ENCODE assay signal across 9 mouse cellular contexts in the genomic region with DNA sequence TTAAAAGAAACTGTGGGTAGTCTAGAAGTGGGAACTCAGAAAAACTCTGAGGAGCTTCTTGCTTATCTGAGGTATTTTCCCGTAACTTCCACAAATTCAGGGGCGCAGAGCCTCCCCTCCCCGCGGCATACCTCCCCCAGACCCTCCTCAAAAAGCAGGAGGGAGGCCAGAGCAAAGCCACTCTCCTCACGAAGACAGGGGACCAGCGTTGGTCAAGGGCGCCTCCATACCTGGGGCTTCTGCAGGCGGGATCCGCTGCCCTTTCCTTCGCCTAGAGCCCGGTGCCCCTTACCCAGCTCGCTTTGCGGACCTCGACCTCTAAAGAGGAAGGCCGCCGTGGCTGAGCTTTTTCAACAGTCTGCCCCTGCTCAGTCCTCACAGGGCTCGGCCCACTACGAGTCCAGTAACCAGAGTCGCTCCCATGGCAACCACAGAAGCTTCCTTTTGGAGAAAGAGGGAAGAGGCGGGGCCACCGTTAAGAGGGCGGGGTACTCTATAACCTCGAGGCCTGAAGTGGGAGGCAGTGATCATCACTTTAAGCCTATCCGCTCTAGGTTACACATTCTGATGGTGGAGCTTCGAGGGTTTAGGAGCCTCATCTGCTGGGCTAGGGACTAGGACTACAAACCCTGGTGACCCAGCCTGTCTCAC. TPM values are rescaled to one million over a fixed set of nuclear protein-coding genes. Genes with fewer than 3 reads are reported as not detected.
DNase-seq lines count a peak whose midpoint lies in the region; ATAC-seq and TF ChIP-seq lines count a peak whose summit lies in the region.
"Had no signal": no experiment of that assay in that cellular context is flagged by ENCODE, and none has a peak within 500 bp of the region (broad histone marks: within the 10 kb centered on the region; RNA-seq: fewer than 3 reads in every experiment).

A gene (minus strand): TSS at position 430 of the 651 bp plus-strand sequence.

- H3ac ChIP-seq in myocyte (ENCODE audit: control insufficient read depth, insufficient read length), result no peak within 1 kb of the TSS

- TF ChIP-seq CTCF in forebrain, postnatal 0 days (IDR thresholded peaks at IDR 0.05; ENCODE audit: low read depth), result no peak
- no peak for TF ChIP-seq CTCF in liver, embryonic 14.5 days (IDR thresholded peaks at IDR 0.05; ENCODE audit: low read depth)

- 4% methylated on average over 25 of the region's 25 CpGs for WGBS in forebrain, postnatal 0 days
- 3% methylated on average over 25 of the region's 25 CpGs for WGBS in intestine, embryonic 14.5 days
- WGBS in liver, embryonic 14.5 days (ENCODE audit: insufficient replicate concordance), result 2% methylated on average over 24 of the region's 25 CpGs

- H3K9ac ChIP-seq in forebrain, postnatal 0 days, result 0 out of 2 replicates have a peak within 1 kb of the TSS, but pooled peaks have one; percentile 18
- peak within 1 kb of the TSS; percentile 35; the same call in 1 of the 2 replicates for H3K9ac ChIP-seq in intestine, embryonic 14.5 days (ENCODE audit: low read length)
- H3K9ac ChIP-seq in liver, embryonic 14.5 days (replicated peaks), result no peak within 1 kb of the TSS

- no peak within 1 kb of the TSS for H3K27ac ChIP-seq in forebrain, postnatal 0 days (ENCODE audit: low read depth, low read length)
- no peak within 1 kb of the TSS for H3K27ac ChIP-seq in intestine, embryonic 14.5 days (ENCODE audit: low read depth)
- H3K27ac ChIP-seq in liver, embryonic 14.5 days, result no peak within 1 kb of the TSS
- H3K27ac ChIP-seq: left cerebral cortex, adult 2 months had no signal

- peak; percentile 13 to 15 for DNase-seq in frontal cortex, postnatal 14 days (ENCODE audit: low spot score in 2 of 2)
- DNase-seq in frontal cortex, postnatal 36 days (ENCODE audit: low spot score in 2 of 2), result no peak
- DNase-seq in ZHBTc4 (ENCODE audit: low read depth, low spot score), result peak; percentile 98
- DNase-seq in forebrain, postnatal 0 days, result peak; percentile 24
- DNase-seq in intestine, embryonic 14.5 days (ENCODE audit: low spot score), result peak; percentile 68
- DNase-seq in liver, embryonic 14.5 days (ENCODE audit: low read depth in 3 of 3, low spot score in 3 of 3), result peak; percentile 11 to 27 (median 17)
- no peak for DNase-seq in thymus, adult 18-20 months

- H3K4me1 ChIP-seq in forebrain, postnatal 0 days (ENCODE audit: insufficient read depth), result peaks cover 9% of the 10 kb centered on the region; the same call in 1 of the 2 replicates
- H3K4me1 ChIP-seq in intestine, embryonic 14.5 days (replicated peaks; ENCODE audit: control insufficient read depth, insufficient read depth, low read length), result no peaks in the 10 kb centered on the region
- no peaks in the 10 kb centered on the region for H3K4me1 ChIP-seq in liver, embryonic 14.5 days (replicated peaks; ENCODE audit: control insufficient read depth in 2 of 2, insufficient read depth in 2 of 2, low read length in 1 of 2)

- H3K4me3 ChIP-seq in forebrain, postnatal 0 days (ENCODE audit: low read depth, low read length), result peak within 1 kb of the TSS; percentile 29
- H3K4me3 ChIP-seq in intestine, embryonic 14.5 days (ENCODE audit: low read depth, low read length), result peak within 1 kb of the TSS; percentile 34
- H3K4me3 ChIP-seq in liver, embryonic 14.5 days (ENCODE audit: insufficient read depth in 1 of 2, low read depth in 2 of 2, low read length in 2 of 2), result no peak within 1 kb of the TSS
- H3K4me3 ChIP-seq in myocyte, result no peak within 1 kb of the TSS
- H3K4me3 ChIP-seq: left cerebral cortex, adult 2 months had no signal

- TF ChIP-seq EP300 in liver, embryonic 14.5 days (IDR thresholded peaks at IDR 0.05; ENCODE audit: low read depth), result no peak

- peak; percentile 82 for ATAC-seq in forebrain, postnatal 0 days
- peak; percentile 81 for ATAC-seq in intestine, embryonic 14.5 days (replicated peaks; ENCODE audit: low FRiP score, low TSS enrichment, low read depth)
- ATAC-seq in liver, embryonic 14.5 days (ENCODE audit: insufficient read depth), result peak; percentile 50; the same call in 1 of the 2 replicates

- H3K79me2 ChIP-seq in myocyte (ENCODE audit: control insufficient read depth, insufficient read depth), result no peaks in the 10 kb centered on the region

- peaks cover 24% of the 10 kb centered on the region for H3K27me3 ChIP-seq in forebrain, postnatal 0 days (ENCODE audit: insufficient read depth, low read length)
- H3K27me3 ChIP-seq in intestine, embryonic 14.5 days (replicated peaks; ENCODE audit: control insufficient read depth, insufficient read depth, low read length), result peaks cover 22% of the 10 kb centered on the region
- H3K27me3 ChIP-seq in liver, embryonic 14.5 days (ENCODE audit: control insufficient read depth, insufficient read depth, low read length), result peaks cover 33% of the 10 kb centered on the region
- H3K27me3 ChIP-seq in myocyte (ENCODE audit: control insufficient read depth, insufficient read depth, insufficient read length), result peaks cover 22% of the 10 kb centered on the region

- H3K4me2 ChIP-seq in forebrain, postnatal 0 days (ENCODE audit: low read depth), result peak within 1 kb of the TSS; percentile 52
- peak within 1 kb of the TSS; percentile 55 for H3K4me2 ChIP-seq in intestine, embryonic 14.5 days (ENCODE audit: low read length)
- H3K4me2 ChIP-seq in liver, embryonic 14.5 days (ENCODE audit: low read depth), result peak within 1 kb of the TSS; percentile 52
- H3K4me2 ChIP-seq in myocyte (ENCODE audit: low read depth), result peak within 1 kb of the TSS; percentile 12

- no peaks in the 10 kb centered on the region for H3K9me3 ChIP-seq in forebrain, postnatal 0 days (ENCODE audit: low read length)
- no peaks in the 10 kb centered on the region for H3K9me3 ChIP-seq in intestine, embryonic 14.5 days (ENCODE audit: control insufficient read depth, low read length)
- H3K9me3 ChIP-seq in liver, embryonic 14.5 days (ENCODE audit: control insufficient read depth, low read length), result no peaks in the 10 kb centered on the region

- TF ChIP-seq POLR2A in myocyte (IDR thresholded peaks at IDR 0.05; ENCODE audit: insufficient read length, low read depth), result no peak

- no peaks in the 10 kb centered on the region for H3K36me3 ChIP-seq in forebrain, postnatal 0 days (ENCODE audit: insufficient read depth)
- H3K36me3 ChIP-seq in intestine, embryonic 14.5 days (ENCODE audit: control insufficient read depth, insufficient read depth, low read length), result no peaks in the 10 kb centered on the region
- no peaks in the 10 kb centered on the region for H3K36me3 ChIP-seq in liver, embryonic 14.5 days (replicated peaks; ENCODE audit: control insufficient read depth, insufficient read depth, low read depth)
- no peaks in the 10 kb centered on the region for H3K36me3 ChIP-seq in myocyte (ENCODE audit: control insufficient read depth, insufficient read depth)

TF ChIP-seq in myocyte, 11 proteins besides CTCF, POLR2A, EP300 and RAD21:
- TF ChIP-seq CEBPB (IDR thresholded peaks at IDR 0.05; ENCODE audit: insufficient read depth, poor library complexity, severe bottlenecking) (no peak), MYOD1 (IDR thresholded peaks at IDR 0.05; ENCODE audit: control insufficient read depth in 1 of 3, insufficient read length in 2 of 3, low read depth in 2 of 3) (no peak), USF1 (IDR thresholded peaks at IDR 0.05; ENCODE audit: low read depth) (no peak), REST (IDR thresholded peaks at IDR 0.05; ENCODE audit: insufficient read depth, insufficient read length) (no peak), TCF3 (IDR thresholded peaks at IDR 0.05; ENCODE audit: insufficient read length, low read depth) (no peak), SRF (IDR thresholded peaks at IDR 0.05; ENCODE audit: control insufficient read depth, insufficient read length, low read depth) (no peak), E2F4 (IDR thresholded peaks at IDR 0.05; ENCODE audit: insufficient read depth) (no peak), MAX (IDR thresholded peaks at IDR 0.05; ENCODE audit: low read depth) (no peak), TCF12 (IDR thresholded peaks at IDR 0.05; ENCODE audit: insufficient read depth, poor library complexity, severe bottlenecking) (no peak), MYOG (IDR thresholded peaks at IDR 0.05; ENCODE audit: control insufficient read depth in 1 of 3, insufficient read depth in 1 of 3, insufficient read length in 2 of 3, low read depth in 2 of 3) (no peak), POLR2AphosphoS2 (IDR thresholded peaks at IDR 0.05; ENCODE audit: insufficient read length, low read depth) (no peak)

RNA-seq across cellular contexts. Expression of the gene that starts here (rescaled TPM):
- total RNA-seq in forebrain, postnatal 0 days (2014; rRNA removed), result 1.7 and 2.1 TPM in 2 replicates
- 1.6 and 1.7 TPM in 2 replicates for polyA plus RNA-seq in forebrain, postnatal 0 days (2015; fragmentation: Nextera tagmentation; extraction: Ambion mirVana)
- 0.49 and 0.60 TPM in 2 replicates for polyA plus RNA-seq in intestine, embryonic 14.5 days (2014; fragmentation: Nextera tagmentation; extraction: Ambion mirVana)
- polyA plus RNA-seq in liver, embryonic 14.5 days (2012; rRNA removed), result 0.02 TPM in 1 of 2 replicates, not detected in the other
- polyA plus RNA-seq in liver, embryonic 14.5 days (2014; fragmentation: Nextera tagmentation; extraction: Ambion mirVana), result 0.09 TPM in 1 of 2 replicates, not detected in the other
- polyA plus RNA-seq in myocyte (2012; fragmentation: generic; extraction: Trizol), result not detected
- total RNA-seq: left cerebral cortex, adult 2 months had no signal

Comparison
In these comparisons a context has a peak if more than half of its experiments do, and no peak if none do; other contexts are left out.
1. DNase-seq: peak in frontal cortex, postnatal 14 days (2 of 2), ZHBTc4 (single experiment) and forebrain, postnatal 0 days (single experiment); none in frontal cortex, postnatal 36 days (0 of 2) and thymus, adult 18-20 months (0 of 2).
2. Peak in DNase-seq, ATAC-seq, H3K4me3 ChIP-seq, H3K9ac ChIP-seq and H3K4me2 ChIP-seq in intestine, embryonic 14.5 days; RNA of the gene not detected or under 1 TPM.
3. Peak in DNase-seq, ATAC-seq and H3K4me2 ChIP-seq in liver, embryonic 14.5 days; RNA of the gene not detected or under 1 TPM.
4. Peak in every context shown above with its lines, with median percentiles within 50 percentile points of each other: ATAC-seq and H3K4me2 ChIP-seq.